Mouse (Mus musculus): ENCODE results near the gene Kctd15.
A peak's percentile ranks its signal among the peaks of the same experiment; 100 is the strongest.

Kctd15 gene

GRCm38 (mm10) chr7:34656632-34657031, at the start of gene Kctd15:
Kctd15 (minus strand) TSS chr7:34656732.
- no peak for DNase-seq (ENCODE audit: extremely low spot score)

- DNase-seq (ENCODE audit: extremely low spot score) = no peak
Measured at GRCm38 (mm10) chr7:34704401-34704800, 47.9 kb upstream of the Kctd15 start.

GRCm38 (mm10) chr7:34703437-34703836, 46.9 kb upstream of the Kctd15 start:
- DNase-seq (ENCODE audit: extremely low spot score) = no peak

- peak; percentile 67 for DNase-seq (ENCODE audit: extremely low spot score)
Measured at GRCm38 (mm10) chr7:34702718-34703351, 46.3 kb upstream of the Kctd15 start.

- no peak for DNase-seq (ENCODE audit: extremely low spot score)
Measured at GRCm38 (mm10) chr7:34699888-34700287, 43.4 kb upstream of the Kctd15 start.

GRCm38 (mm10) chr7:34698221-34698620, 41.7 kb upstream of the Kctd15 start:
- DNase-seq (ENCODE audit: extremely low spot score) = no peak

GRCm38 (mm10) chr7:34696086-34696485, 39.6 kb upstream of the Kctd15 start:
- no peak for DNase-seq (ENCODE audit: extremely low spot score)

- no peak for DNase-seq (ENCODE audit: extremely low spot score)
Measured at GRCm38 (mm10) chr7:34694898-34695297, 38.4 kb upstream of the Kctd15 start.

- no peak for DNase-seq (ENCODE audit: extremely low spot score)
Measured at GRCm38 (mm10) chr7:34693916-34694315, 37.4 kb upstream of the Kctd15 start.

- DNase-seq (ENCODE audit: extremely low spot score) = no peak
Measured at GRCm38 (mm10) chr7:34693072-34693471, 36.5 kb upstream of the Kctd15 start.

GRCm38 (mm10) chr7:34690111-34690510, 33.6 kb upstream of the Kctd15 start:
- DNase-seq (ENCODE audit: extremely low spot score) = no peak

GRCm38 (mm10) chr7:34689028-34689427, 32.5 kb upstream of the Kctd15 start:
- no peak for DNase-seq (ENCODE audit: extremely low spot score)

- DNase-seq (ENCODE audit: extremely low spot score) = no peak
Measured at GRCm38 (mm10) chr7:34685801-34686200, 29.3 kb upstream of the Kctd15 start.

- no peak for DNase-seq (ENCODE audit: extremely low spot score)
Measured at GRCm38 (mm10) chr7:34685176-34685575, 28.6 kb upstream of the Kctd15 start.

- no peak for DNase-seq (ENCODE audit: extremely low spot score)
Measured at GRCm38 (mm10) chr7:34680771-34681421, 24.4 kb upstream of the Kctd15 start.

- no peak for DNase-seq (ENCODE audit: extremely low spot score)
Measured at GRCm38 (mm10) chr7:34679886-34680285, 23.4 kb upstream of the Kctd15 start.

GRCm38 (mm10) chr7:34675831-34676514, 19.4 kb upstream of the Kctd15 start:
- peak; percentile 87 for DNase-seq (ENCODE audit: extremely low spot score)

GRCm38 (mm10) chr7:34675120-34675790, 18.7 kb upstream of the Kctd15 start:
- no peak for DNase-seq (ENCODE audit: extremely low spot score)

GRCm38 (mm10) chr7:34672916-34673315, 16.4 kb upstream of the Kctd15 start:
- no peak for DNase-seq (ENCODE audit: extremely low spot score)

- peak; percentile 89 for DNase-seq (ENCODE audit: extremely low spot score)
Measured at GRCm38 (mm10) chr7:34671911-34672310, 15.4 kb upstream of the Kctd15 start.

- DNase-seq (ENCODE audit: extremely low spot score) = no peak
Measured at GRCm38 (mm10) chr7:34670778-34671177, 14.2 kb upstream of the Kctd15 start.

GRCm38 (mm10) chr7:34669336-34669735, 12.8 kb upstream of the Kctd15 start:
- DNase-seq (ENCODE audit: extremely low spot score) = no peak
